In genomic region chr15:12674026-12674425, GRCm38 (mm10) we compare ENCODE assay signal across 26 mouse cellular contexts.
DNase-seq lines count a peak whose midpoint lies in the region; ATAC-seq lines count a peak whose summit lies in the region.
"Had no signal": no experiment of that assay in that cellular context is flagged by ENCODE, and none has a peak within 500 bp of the region (broad histone marks: within the 10 kb centered on the region; RNA-seq: fewer than 3 reads in every experiment).

No protein-coding gene starts in this region.

- no peak overlapping the region for H3K9ac ChIP-seq in kidney, embryonic 15.5 days
- H3K9ac ChIP-seq in kidney, embryonic 14.5 days (ENCODE audit: low read depth, low read length), result no peak overlapping the region
- no peak overlapping the region for H3K9ac ChIP-seq in forebrain, embryonic 11.5 days (ENCODE audit: low read length)
- H3K9ac ChIP-seq: embryonic facial prominence, embryonic 12.5 days; embryonic facial prominence, embryonic 15.5 days; forebrain, embryonic 12.5 days; heart, embryonic 13.5 days; hindbrain, embryonic 14.5 days had no signal

- H3K27me3 ChIP-seq in kidney, embryonic 15.5 days, result no peaks in the 10 kb centered on the region
- no peaks in the 10 kb centered on the region for H3K27me3 ChIP-seq in kidney, embryonic 14.5 days (ENCODE audit: control insufficient read depth, insufficient read depth, low read length)
- H3K27me3 ChIP-seq in forebrain, embryonic 11.5 days (ENCODE audit: control insufficient read depth, insufficient read depth, low read length), result no peaks in the 10 kb centered on the region
- H3K27me3 ChIP-seq: embryonic facial prominence, embryonic 12.5 days; embryonic facial prominence, embryonic 15.5 days; forebrain, embryonic 12.5 days; heart, embryonic 13.5 days had no signal

- H3K4me3 ChIP-seq in kidney, embryonic 15.5 days (replicated peaks), result no peak overlapping the region
- H3K4me3 ChIP-seq in kidney, embryonic 14.5 days (ENCODE audit: low read length), result no peak overlapping the region
- no peak overlapping the region for H3K4me3 ChIP-seq in forebrain, embryonic 11.5 days (ENCODE audit: low read depth, low read length)
- H3K4me3 ChIP-seq: embryonic facial prominence, embryonic 12.5 days; embryonic facial prominence, embryonic 15.5 days; forebrain, embryonic 12.5 days; heart, adult 2 months; heart, embryonic 10.5 days; heart, embryonic 13.5 days had no signal

- H3K9me3 ChIP-seq in kidney, embryonic 15.5 days (replicated peaks), result no peaks in the 10 kb centered on the region
- no peaks in the 10 kb centered on the region for H3K9me3 ChIP-seq in kidney, embryonic 14.5 days (ENCODE audit: control insufficient read depth, low read length)
- H3K9me3 ChIP-seq in forebrain, embryonic 11.5 days (ENCODE audit: control insufficient read depth, low read length), result no peaks in the 10 kb centered on the region
- H3K9me3 ChIP-seq: embryonic facial prominence, embryonic 12.5 days; embryonic facial prominence, embryonic 15.5 days; forebrain, embryonic 12.5 days; heart, embryonic 10.5 days; heart, embryonic 13.5 days had no signal

- no peak overlapping the region for H3K4me2 ChIP-seq in kidney, embryonic 15.5 days
- H3K4me2 ChIP-seq in kidney, embryonic 14.5 days (replicated peaks; ENCODE audit: low read depth, low read length), result no peak overlapping the region
- no peak overlapping the region for H3K4me2 ChIP-seq in forebrain, embryonic 11.5 days (ENCODE audit: low read depth, low read length, severe bottlenecking)
- H3K4me2 ChIP-seq: embryonic facial prominence, embryonic 12.5 days; embryonic facial prominence, embryonic 15.5 days; forebrain, embryonic 12.5 days; heart, embryonic 13.5 days; hindbrain, embryonic 14.5 days had no signal

- no peak overlapping the region for H3K27ac ChIP-seq in kidney, embryonic 15.5 days
- H3K27ac ChIP-seq in kidney, embryonic 14.5 days (ENCODE audit: low read depth, low read length), result no peak overlapping the region
- H3K27ac ChIP-seq in forebrain, embryonic 11.5 days (ENCODE audit: low read depth, low read length), result no peak overlapping the region
- H3K27ac ChIP-seq: embryonic facial prominence, embryonic 12.5 days; embryonic facial prominence, embryonic 15.5 days; forebrain, embryonic 12.5 days; heart, adult 2 months; heart, embryonic 10.5 days; heart, embryonic 13.5 days; hindbrain, embryonic 14.5 days had no signal

- H3K4me1 ChIP-seq in kidney, embryonic 15.5 days, result peaks cover 4% of the 10 kb centered on the region; the same call in 1 of the 2 replicates
- H3K4me1 ChIP-seq in kidney, embryonic 14.5 days (ENCODE audit: control insufficient read depth, insufficient read depth, low read length), result no peaks in the 10 kb centered on the region
- H3K4me1 ChIP-seq in forebrain, embryonic 11.5 days (replicated peaks; ENCODE audit: control insufficient read depth, insufficient read depth, low read length), result no peaks in the 10 kb centered on the region
- H3K4me1 ChIP-seq: embryonic facial prominence, embryonic 12.5 days; embryonic facial prominence, embryonic 15.5 days; forebrain, embryonic 12.5 days had no signal

- peak; percentile 64 for DNase-seq in kidney, adult 11 months
- peak; percentile 64 to 69 for DNase-seq in kidney, adult 8-10 months
- DNase-seq in kidney, postnatal 25 days, result peak; percentile 46 to 68
- DNase-seq in yolk sac, embryonic 10.5 days (ENCODE audit: low spot score), result peak; percentile 24
- DNase-seq in forebrain, embryonic 11.5 days (ENCODE audit: low spot score), result no peak
- DNase-seq in adrenal gland, postnatal 14 days, result no peak
- DNase-seq: adrenal gland, adult 8-10 months; cerebellum, adult 11 months; cerebellum, adult 2 months; cerebellum, adult 9-11 months; cerebellum, postnatal 25 days; gastrocnemius, postnatal 10 days; gastrocnemius, postnatal 36 days; heart, adult 2 months; heart, postnatal 14 days; heart, postnatal 4 days had no signal

- no peak for ATAC-seq in kidney, embryonic 15.5 days (replicated peaks; ENCODE audit: low FRiP score)
- no peak for ATAC-seq in kidney, embryonic 14.5 days (ENCODE audit: low FRiP score, low TSS enrichment)
- ATAC-seq in forebrain, embryonic 11.5 days (replicated peaks; ENCODE audit: low FRiP score), result no peak
- ATAC-seq: activated CD4-positive, CD25-positive, alpha-beta regulatory T cell, adult 4 months; forebrain, embryonic 16.5 days had no signal

- 82% methylated on average over 5 of the region's 5 CpGs for WGBS in kidney, embryonic 15.5 days
- WGBS in kidney, embryonic 14.5 days, result 82% methylated on average over 5 of the region's 5 CpGs
- 85% methylated on average over 5 of the region's 5 CpGs for WGBS in forebrain, embryonic 11.5 days

- H3K36me3 ChIP-seq in kidney, embryonic 15.5 days, result no peaks in the 10 kb centered on the region
- no peaks in the 10 kb centered on the region for H3K36me3 ChIP-seq in kidney, embryonic 14.5 days (ENCODE audit: control insufficient read depth, insufficient read depth, low read length)
- no peaks in the 10 kb centered on the region for H3K36me3 ChIP-seq in forebrain, embryonic 11.5 days (ENCODE audit: control insufficient read depth, insufficient read depth, low read length)
- H3K36me3 ChIP-seq: embryonic facial prominence, embryonic 12.5 days; embryonic facial prominence, embryonic 15.5 days; forebrain, embryonic 12.5 days; heart, embryonic 10.5 days had no signal

Comparison
In these comparisons a context has a peak if more than half of its experiments do, and no peak if none do; other contexts are left out.
1. DNase-seq: peak in kidney, adult 11 months (single experiment), kidney, adult 8-10 months (2 of 2), kidney, postnatal 25 days (2 of 2) and yolk sac, embryonic 10.5 days (single experiment); none in forebrain, embryonic 11.5 days (single experiment) and adrenal gland, postnatal 14 days (single experiment).